Mouse (Mus musculus) left cerebral cortex, postnatal 10 days (tissue): ENCODE data around the gene Tmprss12. TPM values are rescaled to one million over a fixed set of nuclear protein-coding genes. Genes with fewer than 3 reads are reported as not detected.
"Not testable (repeated sequence)": the region's sequence is repeated elsewhere in the genome, so short reads cannot be mapped to it uniquely, and the experiment has no call there.

Experiments
- DNase-seq, 2 experiments: peaks; one replicate each; pipeline ENCODE4 v3.0.0; 2021 to 2022; ENCODE audit warnings: low spot score in 2 of 2, mixed read lengths in 1 of 2; ENCODE audit errors: extremely low spot score in 1 of 2
- intact Hi-C: fragments of 180-260 bp; cut with DNase I; formaldehyde crosslinking; loops from one replicate; pipeline ENCODE4 v1.15.1; 2025
- total RNA-seq, 2 experiments: library from RNA; stranded (reverse); gene quantifications; 2 replicates each; pipeline ENCODE4 v1.2.3; 2021

The Tmprss12 gene
- total RNA-seq, 2 experiments from 2014 or later = not detected

- intact Hi-C loops, DNase-seq: not testable (repeated sequence)
These were observed 37.5 kb downstream of the Tmprss12 start for GRCm38 (mm10) chr15:100318014-100318671.

- no peak for DNase-seq
- intact Hi-C loops = no loop called here
These were observed 39.2 kb downstream of the Tmprss12 start for GRCm38 (mm10) chr15:100319884-100320283.

DNA sequence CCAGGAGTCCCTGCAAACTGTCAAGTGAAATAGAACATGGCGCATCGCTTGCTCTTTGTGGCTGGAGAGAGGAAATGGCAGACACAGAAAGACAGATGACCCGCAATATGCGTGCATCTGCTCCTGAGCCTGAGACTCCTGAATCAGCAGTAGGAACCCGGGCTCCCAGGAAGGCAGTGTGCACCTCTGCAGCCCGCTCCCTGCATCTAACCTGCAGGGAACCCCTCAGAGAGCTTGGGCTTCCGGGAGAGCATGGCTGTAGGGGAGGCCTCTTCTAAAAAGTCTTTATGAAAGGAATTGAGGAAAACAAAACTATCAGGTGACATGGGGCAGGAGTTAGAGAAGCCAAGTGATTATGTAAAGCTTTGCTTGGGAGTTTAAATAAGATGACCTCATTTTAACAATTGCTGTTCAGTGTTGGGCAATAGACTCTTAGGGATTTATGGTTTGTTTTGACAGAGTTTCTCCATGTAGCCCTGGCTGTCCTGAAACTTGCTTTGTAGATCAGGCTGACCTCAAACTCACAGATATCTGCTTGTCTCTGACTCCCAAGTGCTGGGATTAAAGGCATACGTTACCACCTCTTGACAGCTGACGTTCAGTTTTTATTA, 39.8 kb downstream of the Tmprss12 start:
- intact Hi-C loops = no loop called here
- DNase-seq = no peak

- peak in 1 of 2 experiments; percentile 41 for DNase-seq
- intact Hi-C loops = no loop called here
These were observed 40.5 kb downstream of the Tmprss12 start for GRCm38 (mm10) chr15:100321134-100321533.

DNA sequence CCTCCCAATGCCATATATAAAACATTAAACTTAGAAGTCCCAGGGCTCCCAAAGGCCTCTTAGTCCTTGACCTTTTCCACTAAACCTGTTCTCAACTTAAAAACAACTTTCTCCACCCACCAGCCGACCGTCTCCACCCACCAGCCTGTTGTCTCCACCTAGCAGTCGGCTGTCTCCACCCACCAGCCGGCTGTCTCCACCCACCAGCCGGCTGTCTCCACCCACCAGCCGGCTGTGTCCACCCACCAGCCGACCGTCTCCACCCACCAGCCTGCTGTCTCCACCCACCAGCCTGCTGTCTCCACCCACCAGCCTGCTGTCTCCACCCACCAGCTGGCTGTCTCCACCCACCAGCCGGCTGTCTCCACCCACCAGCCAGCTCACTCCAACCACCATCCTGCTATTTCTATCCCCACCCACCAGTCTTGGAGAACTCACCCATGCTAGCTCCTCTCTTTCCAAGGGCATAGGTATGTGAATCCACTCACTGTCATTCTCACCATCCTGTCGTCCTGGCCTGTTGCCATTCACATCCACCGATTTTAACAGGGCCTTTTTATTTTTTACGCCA, 43.5 kb downstream of the Tmprss12 start:
- intact Hi-C loops = no loop called here
- peak in 1 of 2 experiments; percentile 41 for DNase-seq

DNA sequence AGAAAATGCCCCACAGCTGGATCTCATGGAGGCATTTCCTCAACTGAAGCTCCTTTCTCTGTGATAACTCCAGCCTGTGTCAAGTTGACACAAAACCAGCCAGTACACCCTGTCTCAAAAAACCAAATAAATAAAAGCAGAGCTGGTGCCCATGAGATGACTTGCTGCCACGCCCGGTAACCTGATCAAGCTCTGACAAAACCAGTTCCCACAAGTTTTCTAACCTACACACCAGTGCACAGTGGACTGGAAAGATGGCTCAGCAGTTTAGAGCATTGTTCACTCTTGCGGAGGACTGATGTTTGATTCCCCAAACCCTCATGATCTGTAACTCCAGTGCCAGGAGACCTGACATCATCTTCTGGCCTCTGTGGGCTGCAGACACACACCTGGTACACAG, 44.6 kb downstream of the Tmprss12 start:
- DNase-seq = no peak
- intact Hi-C loops = no loop called here

GRCm38 (mm10) chr15:100328089-100328488, 47.5 kb downstream of the Tmprss12 start:
- intact Hi-C loops, DNase-seq: not testable (repeated sequence)

DNA sequence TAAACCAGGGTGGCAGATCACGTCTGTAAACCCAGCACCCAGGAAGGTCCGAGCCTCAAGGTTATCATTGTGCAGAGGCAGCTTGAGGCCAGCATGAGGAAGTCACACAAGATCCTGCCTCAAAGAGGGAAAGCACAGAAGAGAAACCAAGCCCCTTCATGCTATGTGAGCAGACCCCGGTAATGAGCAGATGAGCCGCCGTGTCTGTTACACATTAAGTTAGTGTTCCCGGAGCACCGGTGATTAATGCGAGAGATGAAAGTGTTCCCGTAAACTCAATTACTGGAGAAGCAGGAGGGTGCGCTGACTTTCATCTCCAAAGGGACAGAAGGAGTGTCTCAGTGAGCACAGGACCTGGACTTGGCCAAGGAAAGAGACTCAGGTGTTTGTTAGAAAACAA, 48.7 kb downstream of the Tmprss12 start:
- intact Hi-C loops, DNase-seq: not testable (repeated sequence)

DNA sequence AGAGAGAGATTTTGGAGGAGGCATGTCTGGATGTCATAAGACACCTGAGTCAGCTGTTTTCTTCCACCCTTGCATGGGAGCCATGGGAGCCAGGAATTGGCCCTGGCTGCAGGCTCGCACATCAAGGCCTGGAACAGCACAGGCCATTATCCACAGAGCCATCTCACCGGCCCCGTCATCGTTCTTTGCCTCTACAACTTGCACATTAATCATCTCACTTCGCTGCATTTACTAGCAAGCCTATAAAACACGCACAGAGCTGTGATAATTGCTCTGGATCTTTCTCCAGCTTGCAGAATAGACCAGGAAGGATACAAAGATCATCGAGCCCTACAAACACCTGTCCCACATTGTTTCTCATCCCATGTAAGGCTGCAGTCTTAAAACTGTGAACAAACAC, 50.1 kb downstream of the Tmprss12 start:
- no peak for DNase-seq
- intact Hi-C loops = no loop called here

GRCm38 (mm10) chr15:100332077-100332961, 51.7 kb downstream of the Tmprss12 start:
- DNase-seq, intact Hi-C loops: not testable (repeated sequence)

DNA sequence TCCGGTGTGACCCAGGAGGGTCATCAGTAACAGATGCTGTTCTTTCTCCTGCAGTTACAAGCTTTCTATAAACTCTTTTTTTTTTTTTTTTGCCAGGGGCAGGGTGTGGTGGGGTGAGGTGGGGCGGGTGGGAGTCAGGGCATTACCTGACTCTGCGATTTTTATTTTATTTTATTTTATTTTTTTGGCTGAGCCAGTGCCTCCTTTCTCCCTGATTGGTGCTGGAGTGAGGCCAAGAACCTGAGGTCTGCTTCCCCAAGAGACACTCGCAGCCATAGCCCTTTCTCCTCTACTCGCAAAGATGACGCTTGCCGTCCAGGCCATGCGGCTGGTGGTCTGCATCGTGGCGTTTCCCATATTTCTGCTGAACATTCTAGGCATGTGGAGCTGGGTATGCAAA, 54.0 kb downstream of the Tmprss12 start, which contains the start of gene Mettl7a3:
Gene Mettl7a3, plus strand, starts transcription at position 301 of the 400 bp plus-strand sequence.
- DNase-seq = no peak
- intact Hi-C loops = no loop called here

GRCm38 (mm10) chr15:100337328-100337727, 56.7 kb downstream of the Tmprss12 start:
- intact Hi-C loops, DNase-seq: not testable (repeated sequence)

DNA sequence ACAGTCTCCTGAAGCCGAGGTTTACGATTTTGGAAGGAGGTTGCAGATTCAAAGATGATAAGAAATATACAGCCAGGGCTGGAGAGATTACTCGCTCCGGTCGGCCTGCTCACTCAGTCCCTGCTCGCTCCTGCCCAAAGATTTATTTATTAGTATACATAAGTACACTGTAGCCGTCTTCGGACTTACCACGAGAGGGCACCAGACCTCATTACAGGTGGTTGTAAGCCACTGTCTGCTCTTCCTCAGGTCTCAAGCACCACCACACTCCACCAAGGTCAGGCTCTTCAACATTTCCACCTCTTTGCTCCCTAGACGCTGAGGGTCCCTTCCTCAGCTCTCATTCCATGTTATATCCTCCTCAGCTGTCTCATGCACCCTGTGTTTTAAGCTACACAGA, 57.2 kb downstream of the Tmprss12 start:
- intact Hi-C loops = not testable (repeated sequence)
- DNase-seq = peak in 1 of 2 experiments; percentile 62

GRCm38 (mm10) chr15:100341314-100341980, 60.8 kb downstream of the Tmprss12 start:
- intact Hi-C loops, DNase-seq: not testable (repeated sequence)

Other genes starting within 250 kb of the Tmprss12 start
- gene Dip2b, start 242.2 kb upstream of the Tmprss12 start, total RNA-seq = 10 to 100 TPM; 58.0 to 61.8 TPM
- gene Atf1, start 53.0 kb upstream of the Tmprss12 start, total RNA-seq = 10 to 100 TPM; 15.3 to 20.5 TPM
- gene Mettl7a1, start 23.3 kb downstream of the Tmprss12 start, total RNA-seq = 10 to 100 TPM; 11.7 to 14.1 TPM
- under 1 TPM in 1 of 2 experiments, not detected in 1; 0.30 TPM for gene Mettl7a3, start 54.1 kb downstream of the Tmprss12 start, total RNA-seq
- not detected for gene Methig1, start 72.3 kb downstream of the Tmprss12 start, total RNA-seq
- under 1 TPM in 1 of 2 experiments, not detected in 1; 0.22 TPM for gene Mettl7a2, start 72.4 kb downstream of the Tmprss12 start, total RNA-seq
- gene Higd1c, start 83.7 kb downstream of the Tmprss12 start, total RNA-seq = not detected
- under 1 TPM in 1 of 2 experiments, not detected in 1; 0.18 TPM for gene Gm5475, start 141.3 kb downstream of the Tmprss12 start, total RNA-seq
- gene Slc11a2, start 144.2 kb downstream of the Tmprss12 start, total RNA-seq = 10 to 100 TPM; 53.5 to 55.6 TPM
- 10 to 100 TPM; 77.9 to 78.2 TPM for gene Letmd1, start 188.2 kb downstream of the Tmprss12 start, total RNA-seq
- 10 to 100 TPM; 41.7 to 43.7 TPM for gene Csrnp2, start 214.7 kb downstream of the Tmprss12 start, total RNA-seq